Mouse (Mus musculus) induced T-regulatory cell, adult 2 months (primary cell): ENCODE measurements around the gene Pros1.
A peak's percentile ranks its signal among the peaks of the same experiment; 100 is the strongest.

Source experiments
- DNase-seq: peaks from one replicate; pipeline ENCODE4 v3.0.0-alpha.2; 2012; ENCODE audit warnings: low read depth

Pros1 gene

GRCm38 (mm10) chr16:62854191-62855068, at the start of gene Pros1:
Gene Pros1, plus strand, starts transcription at chr16:62854307.
- peak; percentile 65 for DNase-seq

GRCm38 (mm10) chr16:62804621-62805020, 49.5 kb upstream of the Pros1 start:
- no peak for DNase-seq

GRCm38 (mm10) chr16:62807249-62807979, 46.7 kb upstream of the Pros1 start:
- no peak for DNase-seq

GRCm38 (mm10) chr16:62810855-62811254, 43.3 kb upstream of the Pros1 start:
- DNase-seq = no peak

GRCm38 (mm10) chr16:62813790-62814189, 40.3 kb upstream of the Pros1 start:
- no peak for DNase-seq

- DNase-seq = no peak
These were observed 39.6 kb upstream of the Pros1 start, which contains the start of gene Stx19 for GRCm38 (mm10) chr16:62814491-62814890. Gene Stx19, plus strand, starts transcription at chr16:62814676.

- no peak for DNase-seq
These were observed 31.6 kb upstream of the Pros1 start for GRCm38 (mm10) chr16:62822472-62822871.

- peak; percentile 73 for DNase-seq
These were observed 27.7 kb upstream of the Pros1 start for GRCm38 (mm10) chr16:62826156-62827001.

- DNase-seq = no peak
These were observed 22.1 kb upstream of the Pros1 start for GRCm38 (mm10) chr16:62832027-62832426.

GRCm38 (mm10) chr16:62832481-62832880, 21.6 kb upstream of the Pros1 start:
- peak; percentile 74 for DNase-seq

GRCm38 (mm10) chr16:62834016-62834735, 19.9 kb upstream of the Pros1 start:
- peak; percentile 25 for DNase-seq

- DNase-seq = peak; percentile 43
These were observed 8.8 kb upstream of the Pros1 start for GRCm38 (mm10) chr16:62845341-62845740.

GRCm38 (mm10) chr16:62846498-62847312, 7.4 kb upstream of the Pros1 start, which contains the start of gene Arl13b:
Gene Arl13b, minus strand, starts transcription at chr16:62847040.
- DNase-seq = peak; percentile 99

- DNase-seq = peak; percentile 47
These were observed 1.4 kb upstream of the Pros1 start for GRCm38 (mm10) chr16:62852464-62853252.

GRCm38 (mm10) chr16:62853611-62854126, 438 bp upstream of the Pros1 start:
- peak; percentile 55 for DNase-seq

GRCm38 (mm10) chr16:62855385-62855784, 1.3 kb downstream of the Pros1 start:
- DNase-seq = no peak

GRCm38 (mm10) chr16:62856273-62856672, 2.2 kb downstream of the Pros1 start:
- no peak for DNase-seq

- DNase-seq = no peak
These were observed 3.4 kb downstream of the Pros1 start for GRCm38 (mm10) chr16:62857498-62857897.

- DNase-seq = peak; percentile 47
These were observed 3.9 kb downstream of the Pros1 start for GRCm38 (mm10) chr16:62858018-62858417.
